Mouse (Mus musculus) heart, postnatal 0 days (tissue): ENCODE measurements at regions not wholly inside any gene's neighbourhood (a gene's known extent, or its start where the extent isn't known, plus 50 kb on each side); places are given as distances from the start of the nearest gene placed in this dataset.

Experiments
- ATAC-seq: fragments of 200-750 bp; cut with Nextera tagmentation; 2 replicates; pipeline ENCODE4 v1.8.0; 2017; ENCODE audit warnings: low read depth, moderate number of reproducible peaks, moderate library complexity; ENCODE audit not compliant: insufficient read depth
- DNase-seq: peaks from one replicate; pipeline ENCODE4 v3.0.0-alpha.2; 2016; ENCODE audit warnings: low spot score
- H3K27ac ChIP-seq: fragments of 300-500 bp; sonication (generic); 2 replicates; pipeline ENCODE4 v1.5.1; 2014; ENCODE audit warnings: low read depth, mild to moderate bottlenecking
- H3K27me3 ChIP-seq: fragments of 300-500 bp; sonication (generic); 2 replicates; pipeline ENCODE4 v1.6.1; 2014; ENCODE audit warnings: low read length, mixed read lengths; ENCODE audit not compliant: control insufficient read depth, insufficient read depth
- H3K36me3 ChIP-seq: fragments of 300-500 bp; sonication (generic); replicated peaks from 2 replicates; pipeline ENCODE4 v1.6.1; 2014; ENCODE audit warnings: low read length, mixed read lengths; ENCODE audit not compliant: control insufficient read depth, insufficient read depth
- H3K4me1 ChIP-seq: fragments of 300-500 bp; sonication (generic); 2 replicates; pipeline ENCODE4 v1.6.1; 2014; ENCODE audit warnings: antibody characterized with exemption; ENCODE audit not compliant: control insufficient read depth, insufficient read depth
- H3K4me2 ChIP-seq: fragments of 300-500 bp; sonication (generic); 2 replicates; pipeline ENCODE4 v1.6.1; 2014; ENCODE audit warnings: low read depth, mild to moderate bottlenecking, low read length, moderate library complexity
- H3K4me3 ChIP-seq: fragments of 300-500 bp; sonication (generic); 2 replicates; pipeline ENCODE4 v1.5.1; 2014; ENCODE audit warnings: low read depth, low read length
- H3K9ac ChIP-seq: fragments of 300-500 bp; sonication (generic); replicated peaks from 2 replicates; pipeline ENCODE4 v1.6.1; 2014; ENCODE audit warnings: low read depth, low read length, mixed read lengths
- H3K9me3 ChIP-seq: fragments of 300-500 bp; sonication (generic); replicated peaks from 2 replicates; pipeline ENCODE4 v1.6.1; 2016; ENCODE audit warnings: low read length; ENCODE audit not compliant: control insufficient read depth
- CTCF ChIP-seq: IDR thresholded peaks from 2 replicates; pipeline ENCODE4 v1.5.1; 2016; ENCODE audit warnings: antibody characterized with exemption, control low read depth, low read depth
- EP300 ChIP-seq: IDR thresholded peaks from 2 replicates; pipeline ENCODE4 v1.6.1; 2016; ENCODE audit warnings: antibody characterized with exemption, low read depth
- WGBS: fragments of 180-500 bp; shearing (Covaris S2); extraction: QIAGEN DNeasy Blood & Tissue Kit; methylation state at CpG from one replicate; pipeline ENCODE4 v1.1.7; 2014; 5-methylcytosine and 5-hydroxymethylcytosine counted together

- Histone ChIP-seq H3K9me3 (no peaks in the 10 kb centered on the region), H3K4me2 (no peak overlapping the region), H3K36me3 (no peaks in the 10 kb centered on the region), H3K9ac (no peak overlapping the region), H3K4me3 (no peak overlapping the region), H3K27me3 (no peaks in the 10 kb centered on the region), H3K4me1 (no peaks in the 10 kb centered on the region), H3K27ac (no peak overlapping the region)
- 87% methylated on average over 10 of the region's 10 CpGs for WGBS
- no peak for DNase-seq
- no peak for TF ChIP-seq CTCF
- no peak for TF ChIP-seq EP300
- ATAC-seq, result no peak
Observed at GRCm38 (mm10) chr9:69577661-69578405, 124.4 kb downstream of the Anxa2 start.

GRCm38 (mm10) chr9:69575386-69575785 is 122.0 kb downstream of the Anxa2 start:
- no peak for TF ChIP-seq CTCF
- TF ChIP-seq EP300, result no peak
- no peaks in the 10 kb centered on the region for H3K27me3 ChIP-seq
- WGBS, result 77% methylated on average over 14 of the region's 14 CpGs
- no peak overlapping the region for H3K4me2 ChIP-seq
- no peaks in the 10 kb centered on the region for H3K4me1 ChIP-seq
- DNase-seq (no peak), ATAC-seq (no peak)
- H3K27ac ChIP-seq, result no peak overlapping the region
- H3K9ac ChIP-seq, result no peak overlapping the region
- H3K36me3 ChIP-seq, result no peaks in the 10 kb centered on the region
- H3K4me3 ChIP-seq, result no peak overlapping the region
- H3K9me3 ChIP-seq, result no peaks in the 10 kb centered on the region

- Histone ChIP-seq H3K36me3 (no peaks in the 10 kb centered on the region), H3K4me1 (no peaks in the 10 kb centered on the region), H3K9me3 (no peaks in the 10 kb centered on the region), H3K4me3 (no peak overlapping the region), H3K9ac (no peak overlapping the region), H3K4me2 (no peak overlapping the region), H3K27me3 (no peaks in the 10 kb centered on the region), H3K27ac (no peak overlapping the region)
- ATAC-seq (no peak), DNase-seq (no peak)
- TF ChIP-seq EP300 (no peak), CTCF (no peak)
- WGBS, result 76% methylated on average over 13 of the region's 13 CpGs
Observed at GRCm38 (mm10) chr9:69568631-69569230, 115.3 kb downstream of the Anxa2 start.

GRCm38 (mm10) chr9:69568222-69568621 is 114.8 kb downstream of the Anxa2 start:
- TF ChIP-seq CTCF (no peak), EP300 (no peak)
- no peak for ATAC-seq
- DNase-seq, result no peak

GRCm38 (mm10) chr9:69566996-69567395 is 113.6 kb downstream of the Anxa2 start:
- Histone ChIP-seq H3K9me3 (no peaks in the 10 kb centered on the region), H3K27ac (no peak overlapping the region), H3K4me3 (no peak overlapping the region), H3K4me2 (no peak overlapping the region), H3K4me1 (no peaks in the 10 kb centered on the region), H3K36me3 (no peaks in the 10 kb centered on the region), H3K27me3 (no peaks in the 10 kb centered on the region), H3K9ac (no peak overlapping the region)
- TF ChIP-seq CTCF, result no peak
- TF ChIP-seq EP300, result no peak
- 20% methylated on average over 6 of the region's 6 CpGs for WGBS
- DNase-seq (no peak), ATAC-seq (no peak)

More at GRCm38 (mm10) chr9:69568222-69568621, 114.8 kb downstream of the Anxa2 start:
- H3K27me3 ChIP-seq, result no peaks in the 10 kb centered on the region
- H3K9me3 ChIP-seq, result no peaks in the 10 kb centered on the region
- H3K4me3 ChIP-seq, result no peak overlapping the region
- no peak overlapping the region for H3K9ac ChIP-seq
- no peaks in the 10 kb centered on the region for H3K36me3 ChIP-seq
- H3K4me1 ChIP-seq, result no peaks in the 10 kb centered on the region
- 68% methylated on average over 3 of the region's 3 CpGs for WGBS
- no peak overlapping the region for H3K4me2 ChIP-seq
- H3K27ac ChIP-seq, result no peak overlapping the region

GRCm38 (mm10) chr9:69543241-69543640 is 89.8 kb downstream of the Anxa2 start:
- TF ChIP-seq EP300, result no peak
- TF ChIP-seq CTCF, result no peak
- Histone ChIP-seq H3K9ac (no peak overlapping the region), H3K4me3 (no peak overlapping the region), H3K9me3 (no peaks in the 10 kb centered on the region), H3K36me3 (no peaks in the 10 kb centered on the region), H3K4me1 (no peaks in the 10 kb centered on the region), H3K27me3 (no peaks in the 10 kb centered on the region), H3K27ac (no peak overlapping the region), H3K4me2 (no peak overlapping the region)
- 59% methylated on average over 5 of the region's 5 CpGs for WGBS
- ATAC-seq (no peak), DNase-seq (no peak)
